Mouse (Mus musculus) spleen, adult 2 months (tissue): ENCODE measurements around the gene Fpr2. TPM values are rescaled to one million over a fixed set of nuclear protein-coding genes. Genes with fewer than 3 reads are reported as not detected.

Source experiments
- DNase-seq, 2 experiments: peaks; one replicate each; pipeline versions ENCODE4 v3.0.0 to v3.0.0-alpha.2; 2012 to 2021; ENCODE audit warnings: low spot score in 2 of 2, low read depth in 1 of 2
- H3K27ac ChIP-seq: fragments of 200-500 bp; 2 replicates; pipeline ENCODE4 v1.5.1; 2012; ENCODE audit warnings: low read length, inconsistent platforms; ENCODE audit not compliant: insufficient read depth
- H3K27me3 ChIP-seq: fragments of 200-500 bp; 2 replicates; pipeline ENCODE4 v1.6.1; 2012; ENCODE audit warnings: mild to moderate bottlenecking, moderate library complexity, low read length, inconsistent platforms; ENCODE audit not compliant: control insufficient read depth, insufficient read depth
- H3K36me3 ChIP-seq: fragments of 200-500 bp; 2 replicates; pipeline ENCODE4 v1.6.1; 2012; ENCODE audit warnings: mild to moderate bottlenecking, low read length, inconsistent platforms; ENCODE audit not compliant: control insufficient read depth, insufficient read depth
- H3K4me1 ChIP-seq: fragments of 200-500 bp; 2 replicates; pipeline ENCODE4 v1.6.1; 2011; ENCODE audit warnings: inconsistent platforms; ENCODE audit not compliant: control insufficient read depth, insufficient read depth, insufficient read length
- H3K4me3 ChIP-seq: fragments of 200-500 bp; 2 replicates; pipeline ENCODE4 v1.5.1; 2011; ENCODE audit warnings: mild to moderate bottlenecking, inconsistent platforms; ENCODE audit not compliant: insufficient read depth, insufficient read length; ENCODE audit errors: extremely low read depth
- CTCF ChIP-seq: fragments of 200-500 bp; IDR thresholded peaks from 2 replicates; pipeline ENCODE4 v1.5.1; 2011; ENCODE audit warnings: mild to moderate bottlenecking, inconsistent platforms; ENCODE audit not compliant: insufficient read depth, insufficient read length, insufficient replicate concordance; ENCODE audit errors: extremely low read depth
- POLR2A ChIP-seq: fragments of 200-500 bp; IDR thresholded peaks from 2 replicates; pipeline ENCODE4 v1.6.1; 2011; ENCODE audit warnings: low read depth, low read length, inconsistent platforms
- WGBS: fragments of 180-500 bp; shearing (Covaris S2); methylation state at CpG from one replicate; pipeline ENCODE4 v1.1.7; 2018; 5-methylcytosine and 5-hydroxymethylcytosine counted together
- polyA plus RNA-seq: library from polyadenylated mRNA; depleted of rRNA; stranded (reverse); fragments of >200 nt; gene quantifications from 2 replicates; pipeline ENCODE4 v1.2.3, GENCODE M21; 2012

The Fpr2 gene
- polyA plus RNA-seq, 1 experiment: 2.8 TPM

DNA sequence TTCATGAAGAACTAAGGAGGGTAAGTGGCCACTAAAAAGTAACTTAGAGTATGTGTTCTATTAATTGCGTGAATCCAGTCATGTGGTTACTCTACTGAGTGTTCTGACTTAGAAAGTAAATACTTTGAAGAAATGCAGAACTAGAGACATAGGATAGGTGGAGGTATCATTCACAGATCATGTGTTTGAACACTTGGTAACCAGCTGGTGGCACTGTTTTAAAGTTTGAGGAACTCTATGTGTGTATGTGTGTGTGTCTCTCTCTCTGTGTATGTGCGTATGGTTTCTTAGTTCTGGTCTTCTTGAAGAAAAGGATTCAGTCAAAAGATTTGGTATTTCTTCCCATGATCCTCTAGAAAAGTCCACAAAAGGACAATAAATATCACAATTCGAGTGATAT lies 27.5 kb upstream of the Fpr2 start:
- 56% methylated on average over 3 of the region's 3 CpGs for WGBS
- TF ChIP-seq CTCF: no peak
- no peak for TF ChIP-seq POLR2A

DNA sequence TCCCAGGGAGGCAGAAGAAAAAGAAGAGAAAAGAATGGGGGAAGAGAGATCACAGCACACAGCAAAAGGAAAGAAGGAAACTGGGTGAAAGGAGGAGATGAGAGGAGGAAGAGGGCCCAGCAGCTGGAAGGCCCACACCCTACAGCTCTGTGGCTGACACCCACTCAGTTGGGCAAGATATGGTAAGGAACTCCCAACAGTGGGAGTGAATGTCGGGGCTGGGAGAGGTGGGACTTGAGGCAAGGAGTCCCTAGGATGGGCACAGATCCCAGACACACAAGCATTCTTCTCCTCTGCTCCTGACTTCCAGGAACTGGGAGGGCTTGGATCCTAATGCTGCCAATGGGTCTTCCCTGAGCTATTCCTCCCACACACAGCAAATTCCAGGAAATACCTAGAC lies 25.3 kb upstream of the Fpr2 start:
- Histone ChIP-seq H3K27me3 (no peaks in the 10 kb centered on the region), H3K4me1 (no peaks in the 10 kb centered on the region), H3K27ac (no peak overlapping the region), H3K36me3 (no peaks in the 10 kb centered on the region), H3K4me3 (no peak overlapping the region)
- no peak for DNase-seq
- TF ChIP-seq POLR2A (no peak), CTCF (no peak)
- 61% methylated on average over 1 of the region's 1 CpGs for WGBS

More for the DNA sequence above, 27.5 kb upstream of the Fpr2 start:
- Histone ChIP-seq H3K36me3 (no peaks in the 10 kb centered on the region), H3K4me1 (no peaks in the 10 kb centered on the region), H3K27me3 (no peaks in the 10 kb centered on the region), H3K27ac (no peak overlapping the region), H3K4me3 (no peak overlapping the region)
- no peak for DNase-seq

DNA sequence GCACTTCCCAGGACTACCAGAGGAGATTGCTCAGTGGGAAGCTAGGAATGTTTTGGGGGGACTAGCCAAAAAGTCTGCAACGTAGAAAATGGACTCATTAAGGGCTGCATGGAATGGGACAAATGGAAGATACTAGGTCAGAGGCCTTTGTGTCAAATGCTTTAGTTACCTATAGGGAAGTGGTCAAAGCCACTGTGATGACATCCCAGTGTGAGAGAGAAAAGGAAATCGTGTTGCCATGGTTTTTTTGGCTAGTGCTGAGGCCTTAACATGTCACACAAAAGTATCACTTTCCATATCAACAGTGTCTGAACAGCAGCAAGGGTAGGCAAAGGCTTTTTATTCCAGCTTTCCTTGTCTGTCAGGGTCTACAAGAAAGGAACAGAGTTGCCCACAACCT lies 22.5 kb upstream of the Fpr2 start:
- H3K36me3 ChIP-seq: no peaks in the 10 kb centered on the region
- no peak overlapping the region for H3K27ac ChIP-seq
- H3K27me3 ChIP-seq: no peaks in the 10 kb centered on the region
- DNase-seq: no peak
- 41% methylated on average over 2 of the region's 2 CpGs for WGBS
- H3K4me3 ChIP-seq: no peak overlapping the region
- TF ChIP-seq POLR2A (no peak), CTCF (no peak)
- no peaks in the 10 kb centered on the region for H3K4me1 ChIP-seq

DNA sequence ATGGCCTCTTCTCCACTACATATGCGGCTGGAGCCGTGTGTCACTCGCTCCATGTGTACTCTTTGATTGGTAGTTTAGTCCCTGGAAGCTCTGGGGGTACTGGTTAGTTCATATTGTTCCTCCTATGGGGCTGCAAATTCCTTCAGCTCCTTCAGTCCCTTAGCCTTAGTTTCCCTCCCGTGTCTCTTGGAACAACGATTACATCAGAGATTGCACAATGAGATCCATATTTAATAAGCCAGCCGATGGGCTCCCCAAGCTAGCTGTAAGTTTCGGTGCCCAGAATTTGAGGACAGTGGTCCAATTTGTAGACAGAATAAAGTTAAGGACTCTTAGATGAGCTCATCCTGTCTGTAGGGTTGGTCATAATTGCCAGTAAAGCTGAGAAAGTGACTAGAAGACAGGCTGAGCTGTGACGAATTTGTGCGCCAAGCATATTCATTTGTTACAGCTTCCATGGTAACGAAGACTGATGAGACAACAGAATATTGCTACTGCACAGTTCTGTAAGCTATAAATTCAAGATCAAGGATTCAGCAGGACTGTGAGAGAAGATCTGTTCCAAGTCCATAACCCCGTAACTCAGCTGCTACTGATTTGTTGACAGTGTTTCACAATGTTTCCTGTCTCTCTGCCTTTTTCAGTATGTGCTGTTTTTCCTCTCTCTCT lies 20.7 kb upstream of the Fpr2 start:
- H3K27ac ChIP-seq: no peak overlapping the region; the same call in 1 of the 2 replicates
- WGBS: 83% methylated on average over 11 of the region's 11 CpGs

DNA sequence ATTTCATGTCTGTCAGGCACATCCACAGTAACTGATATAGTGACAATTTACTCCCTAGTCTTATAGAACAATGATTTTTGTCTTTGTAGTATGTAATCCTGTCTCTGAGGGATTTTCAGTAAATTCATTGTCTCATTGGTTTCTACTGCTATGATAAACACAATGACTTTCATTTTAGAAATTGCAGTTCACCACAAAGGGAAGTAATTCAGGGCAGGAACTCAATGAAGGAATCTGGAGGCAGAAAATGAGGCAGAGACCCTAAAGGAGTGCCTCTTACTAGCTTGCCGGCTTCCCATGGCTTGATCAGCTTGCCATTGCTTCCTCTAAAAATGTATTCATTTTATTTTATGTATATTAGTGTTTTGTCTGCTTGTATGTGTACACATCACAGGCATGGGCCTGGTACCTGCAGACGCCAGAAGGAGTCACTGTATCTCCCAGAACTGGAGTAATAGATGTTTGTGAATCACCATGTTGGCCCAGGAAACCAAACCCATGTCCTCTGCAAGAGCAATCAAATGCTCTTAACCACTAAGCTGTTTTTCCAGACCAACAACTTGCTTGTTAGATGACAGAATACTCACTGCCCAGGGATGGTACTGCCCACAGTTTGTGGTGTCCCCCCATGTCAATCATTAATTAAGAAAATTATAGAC lies 16.6 kb upstream of the Fpr2 start:
- Histone ChIP-seq H3K27ac (no peak overlapping the region; the same call in 1 of the 2 replicates), H3K4me1 (no peaks in the 10 kb centered on the region), H3K36me3 (no peaks in the 10 kb centered on the region), H3K4me3 (no peak overlapping the region), H3K27me3 (no peaks in the 10 kb centered on the region)
- DNase-seq: no peak
- 42% methylated on average over 2 of the region's 2 CpGs for WGBS
- no peak for TF ChIP-seq CTCF
- no peak for TF ChIP-seq POLR2A

More for the DNA sequence above, 20.7 kb upstream of the Fpr2 start:
- H3K36me3 ChIP-seq: no peaks in the 10 kb centered on the region
- H3K27me3 ChIP-seq: no peaks in the 10 kb centered on the region
- no peak for DNase-seq
- TF ChIP-seq CTCF (no peak), POLR2A (no peak)
- no peak overlapping the region for H3K4me3 ChIP-seq
- no peaks in the 10 kb centered on the region for H3K4me1 ChIP-seq

DNA sequence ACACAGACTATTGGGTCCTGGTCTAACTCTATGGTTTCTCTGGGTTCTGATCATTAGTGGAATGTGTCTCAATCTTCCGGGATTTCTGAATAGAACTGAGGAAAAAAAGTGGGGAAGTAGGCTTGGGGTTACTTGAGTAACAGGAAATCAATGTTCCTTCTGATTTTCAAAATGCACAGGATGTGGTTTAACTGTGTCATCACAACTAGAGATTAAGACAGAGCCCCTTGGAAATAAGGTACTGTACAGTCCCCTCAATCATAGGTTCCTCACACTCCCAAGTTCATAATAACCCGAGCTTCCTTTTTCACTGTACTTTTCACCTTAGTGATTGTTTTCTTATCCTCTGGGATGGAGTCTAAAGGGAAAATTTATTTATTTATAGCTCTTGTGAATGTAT lies 15.9 kb upstream of the Fpr2 start:
- no peaks in the 10 kb centered on the region for H3K36me3 ChIP-seq
- WGBS: 19% methylated on average over 2 of the region's 2 CpGs
- H3K4me1 ChIP-seq: no peaks in the 10 kb centered on the region
- DNase-seq: no peak
- no peak for TF ChIP-seq CTCF
- no peak for TF ChIP-seq POLR2A
- H3K4me3 ChIP-seq: no peak overlapping the region
- H3K27ac ChIP-seq: no peak overlapping the region
- no peaks in the 10 kb centered on the region for H3K27me3 ChIP-seq

DNA sequence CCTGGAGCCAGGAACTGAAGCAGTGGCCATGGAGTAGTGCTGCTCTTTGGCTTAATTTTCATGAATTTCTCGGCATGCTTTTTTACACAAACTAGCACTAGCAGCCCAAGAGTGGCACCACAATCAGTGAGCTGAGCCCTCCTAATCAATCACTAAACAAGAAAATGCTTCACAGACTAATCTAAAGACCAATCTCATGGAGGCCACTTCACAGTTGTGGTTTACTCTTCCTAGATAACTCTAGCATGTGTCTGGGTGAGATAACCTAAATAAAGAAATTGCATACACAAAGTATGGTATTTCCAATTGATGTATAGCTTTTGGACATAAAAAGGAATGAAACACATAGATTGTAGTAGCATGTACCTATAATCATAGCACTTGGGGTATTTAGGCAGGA lies 8.3 kb upstream of the Fpr2 start:
- DNase-seq: no peak
- WGBS: 86% methylated on average over 1 of the region's 1 CpGs
- TF ChIP-seq POLR2A: no peak
- TF ChIP-seq CTCF: no peak
- Histone ChIP-seq H3K27me3 (no peaks in the 10 kb centered on the region; the same call in 1 of the 2 replicates), H3K36me3 (no peaks in the 10 kb centered on the region), H3K27ac (no peak overlapping the region), H3K4me3 (no peak overlapping the region), H3K4me1 (no peaks in the 10 kb centered on the region; the same call in 1 of the 2 replicates)
